Mouse (Mus musculus) myocyte (in vitro differentiated cells): Measurements from ENCODE around the gene Gm20388.

Experiments
- E2F4 ChIP-seq: IDR thresholded peaks from one replicate; pipeline ENCODE4 v1.6.1; 2011; ENCODE audit warnings: mild to moderate bottlenecking, control low read depth, moderate library complexity; ENCODE audit not compliant: insufficient read depth
- MAX ChIP-seq: IDR thresholded peaks from one replicate; pipeline ENCODE4 v1.6.1; 2011; ENCODE audit warnings: low read depth, mild to moderate bottlenecking, control low read depth
- MYOG ChIP-seq, 3 experiments: IDR thresholded peaks; one replicate each; pipeline ENCODE4 v1.6.1; 2011; ENCODE audit warnings: control low read depth in 2 of 3, low read depth in 2 of 3, mild to moderate bottlenecking in 2 of 3; ENCODE audit not compliant: insufficient read length in 2 of 3, control insufficient read depth in 1 of 3, insufficient read depth in 1 of 3
- POLR2A ChIP-seq: IDR thresholded peaks from one replicate; pipeline ENCODE4 v1.6.1; 2011; ENCODE audit warnings: low read depth, mild to moderate bottlenecking, control low read depth, moderate library complexity; ENCODE audit not compliant: insufficient read length
- TCF12 ChIP-seq: IDR thresholded peaks from one replicate; pipeline ENCODE4 v1.6.1; 2011; ENCODE audit warnings: mild to moderate bottlenecking, control low read depth; ENCODE audit not compliant: poor library complexity, insufficient read depth, severe bottlenecking
- USF1 ChIP-seq: IDR thresholded peaks from one replicate; pipeline ENCODE4 v1.6.1; 2011; ENCODE audit warnings: low read depth, mild to moderate bottlenecking, control low read depth, moderate library complexity

DNA sequence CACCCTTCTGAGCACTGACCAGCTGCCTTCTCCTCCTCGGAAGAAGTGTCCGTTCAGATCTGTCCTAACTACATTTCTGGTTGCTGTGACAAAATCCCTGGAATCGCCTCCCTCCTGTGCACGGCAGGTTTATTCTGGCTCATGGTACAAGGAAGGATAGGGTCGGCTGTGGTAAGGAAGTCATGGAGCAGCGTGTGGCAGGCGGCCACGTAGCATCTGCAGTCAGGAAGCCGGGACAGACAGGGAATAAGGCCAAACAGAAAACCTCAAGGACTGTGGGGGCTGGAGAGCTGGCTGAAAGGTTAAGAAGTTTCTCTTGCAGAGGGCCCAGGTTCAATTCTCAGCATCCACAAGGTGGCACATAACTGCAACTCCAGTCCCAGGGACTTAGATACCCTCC lies 2271.3 kb downstream of the Gm20388 start:
- TF ChIP-seq POLR2A = no peak
- no peak for TF ChIP-seq MAX
- TF ChIP-seq USF1 = no peak
- TF ChIP-seq E2F4 = no peak
- no peak for TF ChIP-seq TCF12
- TF ChIP-seq MYOG (IDR thresholded peaks at IDR 0.05; ENCODE audit: control insufficient read depth in 1 of 3, insufficient read depth in 1 of 3, insufficient read length in 2 of 3, low read depth in 2 of 3) = no peak
